Mouse (Mus musculus): ENCODE data around the gene Cib2.
"Not testable (repeated sequence)": the region's sequence is repeated elsewhere in the genome, so short reads cannot be mapped to it uniquely, and the experiment has no call there.

Gene Cib2

GRCm38 (mm10) chr9:54559771-54560471 is at the start of gene Cib2:
Gene Cib2 (minus strand): TSS chr9:54560218.
- peak; percentile 84 for DNase-seq

GRCm38 (mm10) chr9:54604886-54605285 is 44.9 kb upstream of the Cib2 start:
- DNase-seq: peak; percentile 62

GRCm38 (mm10) chr9:54604131-54604654 is 44.2 kb upstream of the Cib2 start:
- DNase-seq: no peak

- no peak for DNase-seq
Measured at GRCm38 (mm10) chr9:54602916-54603315, 42.9 kb upstream of the Cib2 start.

GRCm38 (mm10) chr9:54602386-54602785 is 42.4 kb upstream of the Cib2 start:
- no peak for DNase-seq

- DNase-seq: no peak
Measured at GRCm38 (mm10) chr9:54596752-54597465, 36.9 kb upstream of the Cib2 start.

- not testable (repeated sequence) for DNase-seq
Measured at GRCm38 (mm10) chr9:54593652-54594051, 33.6 kb upstream of the Cib2 start.

- no peak for DNase-seq
Measured at GRCm38 (mm10) chr9:54587863-54588262, 27.8 kb upstream of the Cib2 start.

GRCm38 (mm10) chr9:54586199-54587061 is 26.4 kb upstream of the Cib2 start, which contains the start of gene Idh3a:
Gene Idh3a (plus strand): TSS chr9:54586334.
- peak; percentile 99 for DNase-seq

DNA sequence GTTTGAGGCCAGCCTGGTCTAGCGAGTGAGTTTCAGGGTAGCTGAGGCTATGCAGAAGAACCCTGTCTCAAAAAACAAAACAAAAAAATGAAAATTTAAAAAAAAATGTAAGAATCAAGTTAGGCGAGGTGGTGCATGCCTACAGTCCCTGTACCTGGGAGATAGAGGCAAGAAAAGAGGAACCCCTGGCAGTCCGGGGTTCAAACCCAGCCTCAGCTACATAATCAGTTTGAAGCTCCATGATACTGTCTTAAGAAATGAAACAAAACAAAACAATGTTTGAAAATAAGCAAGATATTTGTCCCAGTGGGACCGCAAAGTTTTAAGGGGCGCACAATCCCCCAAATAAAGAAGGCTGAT is 25.8 kb upstream of the Cib2 start:
- DNase-seq: no peak

GRCm38 (mm10) chr9:54584127-54584526 is 24.1 kb upstream of the Cib2 start:
- DNase-seq: not testable (repeated sequence)

DNA sequence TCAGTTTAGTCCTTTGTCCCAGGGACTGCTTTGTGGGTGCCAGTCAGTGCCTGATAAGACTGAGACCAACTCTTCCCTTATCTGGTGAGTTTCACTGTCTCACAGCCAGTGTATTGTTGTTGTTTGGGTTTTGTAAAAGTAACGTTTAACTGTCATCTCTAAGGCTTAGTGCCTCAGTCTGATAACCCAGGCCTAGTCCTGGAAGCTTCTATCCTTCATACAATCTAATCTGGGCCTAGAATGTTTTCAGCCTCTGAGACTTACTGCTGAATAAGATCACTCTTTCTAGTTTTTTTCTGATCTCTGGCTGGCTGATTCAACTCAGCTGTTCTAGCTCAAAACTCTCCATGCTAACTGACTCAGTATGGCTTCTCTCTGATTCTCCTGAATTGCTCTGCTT is 23.7 kb upstream of the Cib2 start:
- DNase-seq: no peak

DNA sequence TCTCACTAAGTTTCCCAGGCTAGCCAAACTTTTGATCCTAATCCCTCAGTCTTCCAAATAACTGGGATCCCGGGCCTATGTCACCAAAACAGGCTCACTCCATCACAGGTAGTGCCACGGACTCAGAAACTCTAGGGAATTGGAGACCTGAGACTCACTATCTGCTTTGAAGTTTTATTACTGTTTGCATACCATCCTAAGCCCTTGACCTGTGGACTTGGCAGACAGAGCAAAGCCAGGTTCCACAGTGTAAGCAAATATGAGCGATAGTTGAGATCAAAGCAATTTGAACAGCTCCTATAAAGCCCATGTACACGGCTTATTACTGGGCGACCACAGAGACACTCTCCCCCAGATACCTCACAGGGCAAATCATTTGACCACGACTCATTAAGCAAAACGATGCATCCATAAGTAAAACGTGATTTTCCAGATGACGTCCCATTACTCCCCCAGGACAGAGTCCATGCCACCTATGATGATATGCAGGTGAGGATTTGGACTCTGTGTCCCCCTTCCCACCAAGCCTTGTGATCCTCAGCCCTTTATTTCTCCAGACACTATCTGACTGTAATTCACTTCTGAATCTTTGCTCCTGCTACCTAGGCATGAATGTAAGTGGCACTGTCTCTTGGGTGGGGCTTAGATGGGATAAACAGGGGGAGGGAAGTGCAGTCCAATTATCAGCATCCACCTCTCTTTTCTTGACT is 11.3 kb upstream of the Cib2 start:
- no peak for DNase-seq

DNA sequence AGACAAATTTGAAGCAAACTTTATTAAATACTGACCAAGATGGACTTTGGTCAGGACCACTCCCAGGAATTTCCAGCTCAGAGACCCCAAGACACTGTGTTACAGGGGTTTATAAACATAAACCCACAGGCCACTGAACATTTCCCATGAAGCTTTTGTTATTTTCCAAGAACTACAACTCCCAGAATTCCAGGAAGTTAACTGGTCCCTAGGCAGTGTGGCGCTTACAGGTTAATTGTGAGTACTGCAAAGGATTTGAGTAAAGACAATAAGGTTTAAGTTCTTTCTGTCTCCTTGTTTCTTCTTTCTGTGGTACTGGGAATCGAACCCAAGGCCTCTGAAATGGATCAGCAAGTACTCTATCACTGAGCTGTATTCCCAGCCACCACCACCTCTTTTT is 8.7 kb upstream of the Cib2 start:
- no peak for DNase-seq

DNA sequence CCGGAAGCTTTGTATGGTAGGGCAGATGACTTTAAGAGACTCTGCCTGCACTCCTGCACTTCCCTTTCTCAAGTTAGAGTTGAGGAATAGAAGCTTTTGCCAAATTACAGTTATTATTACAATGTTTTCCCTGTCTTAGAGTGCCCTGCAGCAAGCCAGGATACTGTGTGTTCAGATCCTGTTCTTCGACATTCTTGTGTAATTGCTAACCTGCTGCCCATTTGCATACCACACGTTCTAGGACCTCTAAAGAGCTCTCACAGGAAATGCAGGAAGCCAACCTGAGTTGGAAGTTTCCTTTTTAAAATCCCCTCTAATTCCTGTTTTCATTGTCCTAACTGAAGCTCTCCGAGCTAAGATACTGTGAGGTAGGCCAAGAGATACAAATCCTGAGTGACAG is 6.9 kb upstream of the Cib2 start:
- no peak for DNase-seq

DNA sequence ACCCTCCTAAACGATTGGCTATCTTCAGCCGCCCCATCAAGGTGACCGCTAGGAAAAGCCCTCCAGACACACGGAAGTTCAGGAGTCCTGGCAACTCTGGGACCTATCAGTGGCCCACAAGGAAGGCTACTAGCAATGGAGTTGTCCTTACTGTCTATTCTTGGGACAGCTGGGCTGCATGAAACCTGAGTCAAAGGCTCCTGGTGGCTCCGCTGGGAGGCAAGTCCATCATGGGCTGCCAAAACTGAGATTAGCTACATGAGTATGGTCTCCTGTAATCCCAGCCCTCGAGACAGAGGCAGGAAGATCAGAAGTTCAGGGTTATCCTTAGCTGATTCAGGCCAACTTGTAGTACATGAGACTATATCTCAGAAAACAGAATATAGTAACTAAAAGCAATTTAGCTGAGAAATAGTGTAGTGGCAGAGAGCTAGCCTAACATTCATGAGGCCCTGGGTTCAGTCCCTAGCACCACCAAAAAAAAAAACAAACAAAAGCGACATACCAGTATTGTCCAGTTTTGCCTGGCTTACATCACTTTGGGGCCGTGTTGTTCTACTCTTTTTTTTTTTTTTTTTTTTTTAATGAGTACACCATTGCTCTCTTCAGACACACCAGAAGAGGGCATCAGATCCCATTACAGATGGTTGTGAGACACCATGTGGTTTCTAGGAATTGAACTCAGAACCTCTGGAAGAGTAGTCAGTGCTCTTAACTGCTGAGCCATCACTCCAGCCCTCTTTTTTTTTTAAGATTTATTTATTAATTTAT is 998 bp upstream of the Cib2 start:
- no peak for DNase-seq

- DNase-seq: no peak
Measured at GRCm38 (mm10) chr9:54558731-54559130, 1.3 kb downstream of the Cib2 start.

GRCm38 (mm10) chr9:54555044-54555443 is 5.0 kb downstream of the Cib2 start:
- no peak for DNase-seq

GRCm38 (mm10) chr9:54552409-54552808 is 7.6 kb downstream of the Cib2 start:
- peak; percentile 47 for DNase-seq

GRCm38 (mm10) chr9:54549433-54549832 is 10.6 kb downstream of the Cib2 start:
- DNase-seq: no peak

DNA sequence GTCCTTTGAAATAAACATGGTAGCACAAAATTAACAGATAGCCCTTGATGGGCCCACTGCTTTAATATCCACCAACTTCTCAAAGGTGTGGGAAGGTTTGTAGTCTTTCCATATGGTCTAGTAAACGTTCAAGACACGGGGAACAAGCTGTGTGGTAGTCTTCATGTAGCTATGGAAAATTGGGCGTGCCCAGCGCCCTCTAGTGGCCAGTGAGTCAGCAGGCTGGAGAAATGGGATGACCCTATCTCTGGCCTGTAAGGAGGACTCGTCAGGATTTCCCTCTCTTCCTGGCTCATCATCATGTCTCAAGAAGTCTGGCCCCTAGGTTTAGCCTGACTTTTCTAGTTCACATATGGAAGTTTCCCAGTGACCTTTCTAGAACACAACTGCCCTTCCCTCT is 12.5 kb downstream of the Cib2 start:
- peak; percentile 35 for DNase-seq

DNA sequence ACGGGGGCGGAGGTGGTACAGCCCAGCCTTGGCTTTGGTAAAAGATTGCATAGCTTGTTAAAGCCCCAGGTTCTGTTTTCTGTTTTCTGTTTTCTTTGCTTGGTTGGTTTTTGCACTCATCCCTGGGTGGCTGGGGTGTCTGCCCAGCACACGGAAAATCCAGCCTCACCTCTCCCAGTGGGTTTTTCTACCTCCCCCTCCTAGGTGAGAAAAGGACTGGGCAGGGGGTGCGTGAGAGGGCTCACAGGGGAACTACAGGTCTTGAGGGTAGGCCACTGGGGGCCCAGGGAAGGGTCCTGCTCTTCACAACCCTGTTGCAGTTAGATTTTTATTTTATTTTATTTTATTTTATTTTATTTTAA is 15.1 kb downstream of the Cib2 start:
- no peak for DNase-seq
